Mouse (Mus musculus) urinary bladder, adult 18-20 months (tissue): ENCODE data around the gene Ctsl.

Source experiments
- DNase-seq, 2 experiments: peaks; one replicate each; pipeline ENCODE4 v3.0.0; 2022; ENCODE audit warnings: low spot score in 2 of 2, mixed read lengths in 2 of 2

The Ctsl gene

DNA sequence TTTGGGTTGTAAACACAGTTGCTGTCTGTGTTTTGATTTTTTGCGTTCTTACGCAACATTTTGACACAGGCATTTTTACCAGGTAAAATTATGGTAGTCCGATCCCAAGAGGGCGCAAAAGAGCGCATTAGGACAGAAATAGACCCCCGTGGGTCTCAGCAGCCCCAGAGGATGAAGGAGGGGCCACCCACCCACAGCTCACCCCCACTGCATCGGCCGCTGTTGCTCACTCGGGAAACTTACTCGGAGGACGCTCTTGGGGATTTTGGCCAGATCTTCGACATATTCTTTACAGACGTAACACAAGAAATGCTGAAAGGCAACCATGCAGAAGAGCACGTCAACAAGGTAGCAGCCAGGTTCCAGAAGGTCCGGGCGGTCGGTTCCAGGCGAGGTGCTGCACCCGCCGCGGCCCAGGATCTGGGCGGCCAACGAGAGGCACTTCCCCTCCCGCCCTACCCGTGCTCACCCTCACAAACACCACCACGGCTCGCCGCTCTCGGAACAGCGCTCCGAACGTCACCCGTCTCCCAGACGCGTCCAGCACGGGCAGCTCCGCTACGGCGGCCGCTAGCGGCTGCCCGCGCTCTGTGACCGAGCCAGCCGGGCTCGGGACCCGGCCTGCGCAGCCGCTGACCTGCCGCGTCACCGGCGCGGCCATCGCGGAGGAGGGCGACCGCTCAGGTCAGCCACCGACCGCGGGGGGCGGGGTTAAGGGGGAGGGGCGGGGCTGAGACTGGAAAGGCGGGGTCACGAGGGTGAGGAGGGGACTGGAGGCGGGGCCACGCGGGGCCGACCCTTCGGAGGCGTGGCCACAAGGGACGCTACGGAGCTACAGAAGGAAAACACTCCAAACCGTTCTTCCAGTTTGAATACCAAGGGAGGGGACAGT lies 58.4 kb downstream of the Ctsl start, which contains the start of gene Aaed1:
TSS of gene Aaed1 (minus strand) at position 687 of the 892 bp plus-strand sequence.
- DNase-seq: peak; percentile 86 to 88

DNA sequence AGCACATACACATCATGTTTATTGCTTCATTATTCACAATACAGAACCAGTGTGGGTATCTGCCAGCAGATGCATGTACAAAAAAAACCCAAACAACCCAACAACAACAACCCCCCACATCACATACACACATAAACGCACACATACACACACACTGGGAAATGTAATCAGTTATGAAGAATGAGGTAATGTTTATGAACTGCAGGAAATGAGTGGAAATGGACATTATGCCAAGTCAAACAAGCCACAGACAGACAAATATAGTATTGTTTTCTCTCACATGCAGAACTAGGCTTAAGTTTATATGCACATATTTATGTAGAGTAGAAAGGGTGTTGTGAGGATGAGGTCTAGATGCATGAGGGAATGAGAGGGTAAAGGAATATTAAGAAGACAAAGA lies 59.4 kb downstream of the Ctsl start:
- no peak for DNase-seq

GRCm38 (mm10) chr13:64310585-64310984 lies 60.1 kb downstream of the Ctsl start:
- peak in 1 of 2 experiments; percentile 18 for DNase-seq

GRCm38 (mm10) chr13:64309842-64310241 lies 60.8 kb downstream of the Ctsl start:
- no peak for DNase-seq
